Mouse (Mus musculus) limb, embryonic 11.5 days (tissue): ENCODE measurements around the gene BC035044. TPM values are rescaled to one million over a fixed set of nuclear protein-coding genes. Genes with fewer than 3 reads are reported as not detected.
"Not testable (repeated sequence)": the region's sequence is repeated elsewhere in the genome, so short reads cannot be mapped to it uniquely, and the experiment has no call there.

Experiments
- ATAC-seq: fragments of 200-750 bp; cut with Nextera tagmentation; 2 replicates; pipeline ENCODE4 v1.8.0; 2017; ENCODE audit warnings: low read depth; ENCODE audit not compliant: insufficient number of reproducible peaks, low FRiP score, low TSS enrichment
- DNase-seq: peaks from one replicate; pipeline ENCODE4 v3.0.0-alpha.2; 2015; ENCODE audit warnings: low spot score
- H3K27ac ChIP-seq: fragments of 300-500 bp; sonication (generic); replicated peaks from 2 replicates; pipeline ENCODE4 v1.5.1; 2014; ENCODE audit warnings: low read depth, mild to moderate bottlenecking, low read length
- H3K27me3 ChIP-seq: fragments of 300-500 bp; sonication (generic); 2 replicates; pipeline ENCODE4 v1.6.1; 2014; ENCODE audit warnings: mild to moderate bottlenecking, low read length, mixed read lengths; ENCODE audit not compliant: control insufficient read depth, insufficient read depth
- H3K36me3 ChIP-seq: fragments of 300-500 bp; sonication (generic); 2 replicates; pipeline ENCODE4 v1.6.1; 2014; ENCODE audit warnings: mild to moderate bottlenecking, low read length, moderate library complexity, mixed read lengths; ENCODE audit not compliant: control insufficient read depth, insufficient read depth
- H3K4me1 ChIP-seq: fragments of 300-500 bp; sonication (generic); 2 replicates; pipeline ENCODE4 v1.6.1; 2014; ENCODE audit warnings: low read length, mixed read lengths; ENCODE audit not compliant: control insufficient read depth, insufficient read depth
- H3K4me2 ChIP-seq: fragments of 300-500 bp; sonication (generic); 2 replicates; pipeline ENCODE4 v1.6.1; 2014; ENCODE audit warnings: low read depth, mild to moderate bottlenecking, moderate library complexity; ENCODE audit not compliant: severe bottlenecking
- H3K4me3 ChIP-seq: fragments of 300-500 bp; sonication (generic); 2 replicates; pipeline ENCODE4 v1.5.1; 2014; ENCODE audit warnings: low read depth, low read length
- H3K9ac ChIP-seq: fragments of 300-500 bp; sonication (generic); 2 replicates; pipeline ENCODE4 v1.6.1; 2014; ENCODE audit warnings: mild to moderate bottlenecking, low read length
- H3K9me3 ChIP-seq: fragments of 300-500 bp; sonication (generic); 2 replicates; pipeline ENCODE4 v1.6.1; 2016; ENCODE audit warnings: low read length; ENCODE audit not compliant: control insufficient read depth
- WGBS: fragments of 180-500 bp; shearing (Covaris S2); extraction: QIAGEN DNeasy Blood & Tissue Kit; methylation state at CpG from one replicate; pipeline ENCODE4 v1.1.7; 2014; 5-methylcytosine and 5-hydroxymethylcytosine counted together
- polyA plus RNA-seq: library from polyadenylated mRNA; unstranded; fragments of >200 nt; fragmentation: Nextera tagmentation; extraction: Ambion mirVana; gene quantifications from 2 replicates; pipeline ENCODE4 v1.2.1, GENCODE M21; 2014

BC035044 gene
- polyA plus RNA-seq, 1 experiment from 2014 or later: 0.96 TPM

- no peak for DNase-seq
- Histone ChIP-seq H3K4me2 (no peak overlapping the region), H3K27me3 (no peaks in the 10 kb centered on the region), H3K36me3 (no peaks in the 10 kb centered on the region), H3K4me1 (no peaks in the 10 kb centered on the region), H3K9ac (no peak overlapping the region), H3K9me3 (no peaks in the 10 kb centered on the region), H3K4me3 (no peak overlapping the region), H3K27ac (no peak overlapping the region)
- no peak for ATAC-seq
- WGBS: 84% methylated on average over 10 of the region's 10 CpGs
Observed at GRCm38 (mm10) chr6:128833046-128833445, 57.9 kb downstream of the BC035044 start.

- H3K4me2 ChIP-seq: no peak overlapping the region
- no peaks in the 10 kb centered on the region for H3K9me3 ChIP-seq
- ATAC-seq (no peak), DNase-seq (no peak)
- H3K36me3 ChIP-seq: no peaks in the 10 kb centered on the region
- no peak overlapping the region for H3K4me3 ChIP-seq
- H3K4me1 ChIP-seq: no peaks in the 10 kb centered on the region
- H3K27ac ChIP-seq: no peak overlapping the region
- H3K27me3 ChIP-seq: no peaks in the 10 kb centered on the region
- WGBS: 68% methylated on average over 4 of the region's 4 CpGs
- no peak overlapping the region for H3K9ac ChIP-seq
Observed at GRCm38 (mm10) chr6:128829837-128830236, 61.1 kb downstream of the BC035044 start.

GRCm38 (mm10) chr6:128826781-128827180, 64.1 kb downstream of the BC035044 start:
- ATAC-seq: no peak
- no peaks in the 10 kb centered on the region for H3K4me1 ChIP-seq
- 88% methylated on average over 3 of the region's 3 CpGs for WGBS

GRCm38 (mm10) chr6:128826132-128826531, 64.8 kb downstream of the BC035044 start, which contains the start of the genes Gm44511 and Klrb1b:
Gene Gm44511, minus strand, starts transcription at chr6:128826315.
Gene Klrb1b, minus strand, starts transcription at chr6:128826331.
- no peaks in the 10 kb centered on the region for H3K4me1 ChIP-seq
- H3K9me3 ChIP-seq: no peaks in the 10 kb centered on the region
- DNase-seq (no peak), ATAC-seq (no peak)
- H3K27ac ChIP-seq: no peak within 1 kb of the TSS
- WGBS: 89% methylated on average over 6 of the region's 6 CpGs
- H3K27me3 ChIP-seq: no peaks in the 10 kb centered on the region
- no peak within 1 kb of the TSS for H3K4me3 ChIP-seq
- no peak within 1 kb of the TSS for H3K9ac ChIP-seq
- no peaks in the 10 kb centered on the region for H3K36me3 ChIP-seq
- no peak within 1 kb of the TSS for H3K4me2 ChIP-seq

More at GRCm38 (mm10) chr6:128826781-128827180, 64.1 kb downstream of the BC035044 start:
- Histone ChIP-seq H3K9me3 (no peaks in the 10 kb centered on the region), H3K27ac (no peak overlapping the region), H3K36me3 (no peaks in the 10 kb centered on the region), H3K9ac (no peak overlapping the region), H3K4me3 (no peak overlapping the region), H3K27me3 (no peaks in the 10 kb centered on the region), H3K4me2 (no peak overlapping the region)
- no peak for DNase-seq

GRCm38 (mm10) chr6:128818083-128818802, 72.7 kb downstream of the BC035044 start:
- Histone ChIP-seq H3K9ac (no peak overlapping the region), H3K4me3 (no peak overlapping the region), H3K27me3 (no peaks in the 10 kb centered on the region), H3K4me2 (no peak overlapping the region), H3K27ac (no peak overlapping the region), H3K9me3 (no peaks in the 10 kb centered on the region), H3K36me3 (no peaks in the 10 kb centered on the region), H3K4me1 (no peaks in the 10 kb centered on the region)
- ATAC-seq (no peak), DNase-seq (no peak)
- 81% methylated on average over 4 of the region's 4 CpGs for WGBS

- no peaks in the 10 kb centered on the region for H3K4me1 ChIP-seq
- WGBS: 85% methylated on average over 5 of the region's 5 CpGs
- H3K27me3 ChIP-seq: no peaks in the 10 kb centered on the region
- no peak overlapping the region for H3K4me2 ChIP-seq
- no peaks in the 10 kb centered on the region for H3K9me3 ChIP-seq
- DNase-seq: no peak
- no peaks in the 10 kb centered on the region for H3K36me3 ChIP-seq
- no peak overlapping the region for H3K9ac ChIP-seq
- no peak overlapping the region for H3K27ac ChIP-seq
- H3K4me3 ChIP-seq: no peak overlapping the region
- no peak for ATAC-seq
Observed at GRCm38 (mm10) chr6:128808532-128808931, 82.4 kb downstream of the BC035044 start.

GRCm38 (mm10) chr6:128807021-128807420, 83.9 kb downstream of the BC035044 start:
- no peaks in the 10 kb centered on the region for H3K9me3 ChIP-seq
- H3K4me2 ChIP-seq: no peak overlapping the region
- ATAC-seq (no peak), DNase-seq (no peak)
- no peaks in the 10 kb centered on the region for H3K4me1 ChIP-seq
- no peak overlapping the region for H3K9ac ChIP-seq
- no peak overlapping the region for H3K27ac ChIP-seq
- H3K36me3 ChIP-seq: no peaks in the 10 kb centered on the region
- no peaks in the 10 kb centered on the region for H3K27me3 ChIP-seq
- WGBS: 77% methylated on average over 3 of the region's 3 CpGs
- no peak overlapping the region for H3K4me3 ChIP-seq

- WGBS: 67% methylated on average over 7 of the region's 7 CpGs
- H3K9ac ChIP-seq, H3K9me3 ChIP-seq, H3K36me3 ChIP-seq, H3K27ac ChIP-seq, H3K4me3 ChIP-seq, H3K27me3 ChIP-seq, H3K4me1 ChIP-seq, ATAC-seq, H3K4me2 ChIP-seq: not testable (repeated sequence)
- DNase-seq: peak; percentile 62
Observed at GRCm38 (mm10) chr6:128804823-128805640, 85.9 kb downstream of the BC035044 start.
